Mouse (Mus musculus) intestine, postnatal 0 days (tissue): ENCODE measurements around the gene Ptpn1. TPM values are rescaled to one million over a fixed set of nuclear protein-coding genes. Genes with fewer than 3 reads are reported as not detected.

ENCODE experiments used
- ATAC-seq: fragments of 200-750 bp; cut with Nextera tagmentation; 2 replicates; pipeline ENCODE4 v1.8.0; 2017; ENCODE audit warnings: mild to moderate bottlenecking, moderate TSS enrichment, moderate library complexity
- H3K27ac ChIP-seq: fragments of 300-500 bp; sonication (generic); 2 replicates; pipeline ENCODE4 v1.5.1; 2014; ENCODE audit warnings: mild to moderate bottlenecking, low read depth, low read length, moderate library complexity
- H3K27me3 ChIP-seq: fragments of 300-500 bp; sonication (generic); replicated peaks from 2 replicates; pipeline ENCODE4 v1.6.1; 2014; ENCODE audit warnings: low read length, mixed read lengths; ENCODE audit not compliant: control insufficient read depth, insufficient read depth
- H3K36me3 ChIP-seq: fragments of 300-500 bp; sonication (generic); 2 replicates; pipeline ENCODE4 v1.6.1; 2014; ENCODE audit warnings: mild to moderate bottlenecking, moderate library complexity; ENCODE audit not compliant: control insufficient read depth, insufficient read depth
- H3K4me1 ChIP-seq: fragments of 300-500 bp; sonication (generic); replicated peaks from 2 replicates; pipeline ENCODE4 v1.6.1; 2014; ENCODE audit warnings: antibody characterized with exemption, low read length, mixed read lengths; ENCODE audit not compliant: control insufficient read depth, insufficient read depth
- H3K4me2 ChIP-seq: fragments of 300-500 bp; sonication (generic); replicated peaks from 2 replicates; pipeline ENCODE4 v1.6.1; 2014; ENCODE audit warnings: low read depth, mild to moderate bottlenecking, moderate library complexity
- H3K4me3 ChIP-seq: fragments of 300-500 bp; sonication (generic); 2 replicates; pipeline ENCODE4 v1.5.1; 2014; ENCODE audit warnings: low read depth, low read length
- H3K9ac ChIP-seq: fragments of 300-500 bp; sonication (generic); 2 replicates; pipeline ENCODE4 v1.6.1; 2014; ENCODE audit warnings: mild to moderate bottlenecking, low read depth, low read length
- H3K9me3 ChIP-seq: fragments of 300-500 bp; sonication (generic); 2 replicates; pipeline ENCODE4 v1.6.1; 2016; ENCODE audit warnings: mixed run types; ENCODE audit not compliant: control insufficient read depth
- CTCF ChIP-seq: sonication (generic); IDR thresholded peaks from 2 replicates; pipeline ENCODE4 v1.5.1; 2016; ENCODE audit warnings: low read depth, mild to moderate bottlenecking, control low read depth, antibody characterized with exemption, moderate library complexity
- WGBS: fragments of 180-500 bp; shearing (Covaris S2); extraction: QIAGEN DNeasy Blood & Tissue Kit; methylation state at CpG from one replicate; pipeline ENCODE4 v1.1.7; 2014; 5-methylcytosine and 5-hydroxymethylcytosine counted together
- polyA plus RNA-seq: library from polyadenylated mRNA; unstranded; fragments of >200 nt; fragmentation: Nextera tagmentation; extraction: Ambion mirVana; gene quantifications from 2 replicates; pipeline ENCODE4 v1.2.1, GENCODE M21; 2015

The Ptpn1 gene
- polyA plus RNA-seq, 1 experiment from 2014 or later, result 30.5 TPM

GRCm38 (mm10) chr2:167968504-167968903 is 36.6 kb downstream of the Ptpn1 start:
- TF ChIP-seq CTCF, result no peak
- H3K27ac ChIP-seq, result no peak overlapping the region
- no peaks in the 10 kb centered on the region for H3K27me3 ChIP-seq
- no peak for ATAC-seq
- no peak overlapping the region for H3K9ac ChIP-seq
- H3K4me3 ChIP-seq, result no peak overlapping the region
- no peaks in the 10 kb centered on the region for H3K4me1 ChIP-seq
- H3K4me2 ChIP-seq, result no peak overlapping the region
- 90% methylated on average over 7 of the region's 7 CpGs for WGBS
- no peaks in the 10 kb centered on the region for H3K9me3 ChIP-seq
- peaks cover 67% of the 10 kb centered on the region for H3K36me3 ChIP-seq

GRCm38 (mm10) chr2:167969851-167970541 is 38.1 kb downstream of the Ptpn1 start:
- WGBS, result 81% methylated on average over 10 of the region's 10 CpGs
- H3K36me3 ChIP-seq, result peaks cover 77% of the 10 kb centered on the region
- TF ChIP-seq CTCF, result no peak
- ATAC-seq, result no peak
- no peaks in the 10 kb centered on the region for H3K9me3 ChIP-seq
- no peaks in the 10 kb centered on the region for H3K27me3 ChIP-seq
- H3K4me1 ChIP-seq, result no peaks in the 10 kb centered on the region
- H3K4me3 ChIP-seq, result no peak overlapping the region
- no peak overlapping the region for H3K4me2 ChIP-seq
- no peak overlapping the region for H3K27ac ChIP-seq
- no peak overlapping the region for H3K9ac ChIP-seq

- Histone ChIP-seq H3K36me3 (peaks cover 76% of the 10 kb centered on the region), H3K4me3 (no peak overlapping the region)
Observed at GRCm38 (mm10) chr2:167972146-167972545, 40.3 kb downstream of the Ptpn1 start.

DNA sequence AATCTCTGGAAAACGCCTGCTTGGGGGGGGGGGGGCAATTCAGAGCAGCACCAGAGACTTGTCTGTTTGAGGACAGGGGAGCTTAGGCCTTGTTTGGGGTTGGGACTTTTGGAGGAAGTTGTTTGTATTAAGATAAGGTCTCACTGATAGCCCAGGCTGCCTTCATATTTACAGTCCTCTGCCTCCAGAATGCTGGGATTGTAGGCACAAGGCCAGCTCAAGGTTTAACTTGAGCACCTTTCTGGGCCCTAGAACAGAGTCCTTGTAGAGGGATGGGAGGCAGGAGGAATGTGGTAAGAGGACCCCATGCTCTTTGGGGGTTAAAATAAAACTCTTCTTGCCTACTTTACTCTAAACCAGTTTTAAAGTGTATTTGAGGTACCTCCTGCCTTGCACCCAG is 41.0 kb downstream of the Ptpn1 start:
- 32% methylated on average over 1 of the region's 1 CpGs for whole genome bisulfite sequencing
- Histone ChIP-seq H3K4me1 (no peaks in the 10 kb centered on the region), H3K27me3 (no peaks in the 10 kb centered on the region), H3K9me3 (no peaks in the 10 kb centered on the region), H3K4me3 (no peak overlapping the region), H3K9ac (no peak overlapping the region), H3K36me3 (peaks cover 76% of the 10 kb centered on the region), H3K27ac (no peak overlapping the region), H3K4me2 (no peak overlapping the region)
- ATAC-seq, result no peak
- no peak for TF ChIP-seq CTCF

More at GRCm38 (mm10) chr2:167972146-167972545, 40.3 kb downstream of the Ptpn1 start:
- no peaks in the 10 kb centered on the region for H3K9me3 ChIP-seq
- ATAC-seq, result no peak
- H3K9ac ChIP-seq, result no peak overlapping the region
- 48% methylated on average over 5 of the region's 5 CpGs for WGBS
- no peak for TF ChIP-seq CTCF
- H3K4me2 ChIP-seq, result no peak overlapping the region
- no peak overlapping the region for H3K27ac ChIP-seq
- H3K27me3 ChIP-seq, result no peaks in the 10 kb centered on the region
- no peaks in the 10 kb centered on the region for H3K4me1 ChIP-seq

DNA sequence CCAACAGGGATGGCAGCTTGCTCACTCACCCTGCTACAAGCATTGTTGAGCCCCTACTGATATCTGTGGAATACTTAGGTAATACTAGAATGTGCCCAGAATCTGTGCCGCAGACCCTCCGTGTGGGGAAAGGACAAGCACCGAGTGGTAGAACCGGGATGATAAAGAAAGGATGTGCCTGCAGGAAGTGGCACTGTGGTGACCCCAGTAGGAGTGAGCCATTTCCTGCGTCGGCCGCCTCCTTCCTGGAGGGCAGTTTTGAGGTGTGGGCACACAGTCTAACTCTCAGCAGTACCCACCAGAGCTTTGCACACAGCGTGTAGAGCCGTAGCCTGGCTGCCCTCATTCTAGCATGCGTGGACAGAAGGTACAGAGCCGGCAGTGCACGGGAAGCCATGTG is 43.9 kb downstream of the Ptpn1 start:
- Histone ChIP-seq H3K4me1 (no peaks in the 10 kb centered on the region), H3K9ac (no peak overlapping the region), H3K4me3 (no peak overlapping the region), H3K9me3 (no peaks in the 10 kb centered on the region), H3K4me2 (no peak overlapping the region), H3K36me3 (peaks cover 63% of the 10 kb centered on the region), H3K27me3 (no peaks in the 10 kb centered on the region), H3K27ac (no peak overlapping the region)
- no peak for ATAC-seq
- TF ChIP-seq CTCF, result no peak
- 81% methylated on average over 12 of the region's 12 CpGs for whole genome bisulfite sequencing

DNA sequence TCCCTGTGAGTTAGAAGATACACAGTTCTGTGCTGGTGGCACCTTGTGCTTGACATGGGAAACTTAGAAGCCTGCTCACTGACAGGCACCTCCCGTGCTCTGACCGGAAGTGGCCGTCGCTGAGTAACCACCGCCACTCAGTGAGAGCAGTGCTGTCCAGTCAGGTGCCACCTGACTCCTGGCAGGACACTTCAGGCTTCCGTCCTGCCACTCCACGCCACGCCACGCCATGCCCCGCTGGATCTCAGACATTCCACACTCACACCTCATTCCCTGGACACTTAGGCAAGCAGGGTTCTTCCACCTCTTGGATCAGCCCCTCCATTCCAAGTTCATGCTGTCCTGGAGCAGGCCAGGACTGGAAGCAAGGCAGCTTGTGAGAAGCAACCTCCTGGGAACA is 46.4 kb downstream of the Ptpn1 start:
- no peaks in the 10 kb centered on the region for H3K9me3 ChIP-seq
- H3K27ac ChIP-seq, result no peak overlapping the region
- H3K36me3 ChIP-seq, result peaks cover 56% of the 10 kb centered on the region
- 93% methylated on average over 10 of the region's 10 CpGs for WGBS
- TF ChIP-seq CTCF, result no peak
- no peak for ATAC-seq
- H3K27me3 ChIP-seq, result no peaks in the 10 kb centered on the region
- H3K9ac ChIP-seq, result no peak overlapping the region
- H3K4me1 ChIP-seq, result no peaks in the 10 kb centered on the region
- no peak overlapping the region for H3K4me2 ChIP-seq
- H3K4me3 ChIP-seq, result no peak overlapping the region
